Mouse (Mus musculus): ENCODE measurements around the gene Col4a1.
A peak's percentile ranks its signal among the peaks of the same experiment; 100 is the strongest.

The Col4a1 gene

DNA sequence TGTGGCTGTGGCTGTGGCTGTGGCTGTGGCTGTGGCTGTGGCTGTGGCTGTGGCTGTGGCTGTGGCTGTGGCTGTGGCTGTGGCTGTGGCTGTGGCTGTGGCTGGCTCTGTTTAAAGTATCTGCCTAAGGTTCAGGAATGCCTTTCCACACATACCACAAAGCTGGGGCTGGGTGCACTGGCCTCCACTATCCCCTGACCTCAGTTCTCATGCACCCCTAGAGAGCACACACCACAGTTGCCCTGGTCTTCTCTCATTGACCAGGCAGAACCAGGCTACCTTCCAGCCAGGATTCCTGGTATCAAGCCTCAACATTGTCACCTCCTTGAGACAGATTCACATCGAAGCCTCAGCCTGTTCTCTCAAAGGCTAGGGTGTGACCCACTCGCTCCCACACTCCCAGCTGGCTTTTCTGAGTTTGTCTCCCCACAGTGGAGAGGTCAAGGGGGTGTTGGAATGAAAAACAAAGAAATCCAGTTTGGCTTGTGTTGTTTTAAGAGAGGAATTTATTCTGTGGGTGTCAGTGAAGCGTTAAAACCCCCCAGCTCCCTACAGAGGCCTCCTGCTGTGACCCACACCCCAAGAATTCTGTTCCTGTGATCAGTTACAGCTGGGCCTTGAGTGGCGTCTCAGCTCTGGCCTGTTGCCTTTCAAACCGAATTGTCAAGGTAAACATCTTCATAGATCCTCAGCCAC is 15.2 kb upstream of the Col4a1 start:
- DNase-seq (ENCODE audit: low spot score), result no peak

DNA sequence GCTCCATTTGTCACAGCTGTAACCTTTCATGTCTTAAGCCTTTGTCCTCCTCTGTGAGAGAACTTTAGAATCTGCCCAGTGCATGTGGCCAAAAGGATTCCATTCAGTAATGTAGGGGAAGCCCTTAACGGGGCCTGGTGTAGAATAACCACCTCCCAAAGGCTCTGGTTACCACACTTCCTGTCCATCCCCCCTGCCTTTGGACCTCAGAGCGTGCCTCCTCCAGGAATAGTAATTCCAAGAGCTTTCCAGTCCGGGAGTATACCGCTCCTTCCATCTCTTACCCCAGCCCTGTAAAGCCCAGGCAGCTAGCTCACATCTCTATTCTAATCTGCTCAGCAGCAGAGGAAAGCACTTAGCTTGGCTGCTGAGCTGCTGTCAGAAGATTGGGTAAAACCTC is 14.7 kb upstream of the Col4a1 start:
- DNase-seq (ENCODE audit: low spot score), result no peak

DNA sequence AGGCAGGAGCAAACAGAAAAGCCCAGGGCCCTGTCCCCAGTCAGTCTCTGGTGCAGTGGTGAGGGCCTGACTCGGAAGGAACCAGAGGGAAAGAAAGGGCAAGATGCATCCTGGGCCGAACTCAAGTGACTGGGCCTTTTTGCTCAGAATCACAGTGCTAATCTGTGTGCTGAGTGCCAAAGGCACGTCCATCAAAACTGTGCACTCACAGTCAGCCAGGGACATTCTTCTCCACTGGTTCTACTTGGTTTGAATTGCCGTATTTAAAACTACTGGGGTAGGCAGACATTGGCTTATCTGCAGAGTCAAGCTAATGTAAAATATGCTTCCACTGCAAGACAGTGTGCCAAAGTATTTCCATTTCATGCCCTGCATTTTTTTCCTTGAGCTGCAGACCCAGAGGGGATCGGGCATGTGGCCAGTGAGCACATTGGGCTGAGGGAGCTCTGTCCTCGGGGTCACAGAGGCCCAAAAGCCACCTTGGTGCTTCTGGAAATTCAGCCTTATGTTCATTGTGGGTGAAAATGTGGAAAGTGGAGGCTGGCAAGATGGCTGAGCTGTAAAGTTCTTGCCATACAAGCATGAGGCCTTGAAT is 12.3 kb upstream of the Col4a1 start:
- DNase-seq (ENCODE audit: low spot score), result peak; percentile 60

DNA sequence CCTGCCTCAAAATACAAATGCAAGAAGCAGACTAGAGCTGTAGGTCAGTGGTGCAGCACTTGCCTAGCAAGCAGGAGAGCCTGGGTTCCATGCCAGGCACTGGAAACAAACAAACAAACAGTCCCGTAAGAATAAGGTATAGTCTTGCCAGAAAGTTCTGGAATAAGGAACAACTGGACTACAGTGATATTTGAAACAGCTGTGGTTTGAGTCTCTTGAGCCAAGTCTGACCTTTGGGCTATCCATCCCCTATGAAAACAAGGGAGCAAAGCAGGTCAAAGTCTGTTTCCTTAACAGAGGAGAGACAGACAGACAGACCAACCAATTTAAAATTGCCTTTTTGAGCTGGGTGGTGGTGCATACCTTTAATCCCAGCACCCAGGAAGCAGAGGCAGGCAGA is 11.1 kb upstream of the Col4a1 start:
- DNase-seq (ENCODE audit: low spot score), result peak; percentile 88

DNA sequence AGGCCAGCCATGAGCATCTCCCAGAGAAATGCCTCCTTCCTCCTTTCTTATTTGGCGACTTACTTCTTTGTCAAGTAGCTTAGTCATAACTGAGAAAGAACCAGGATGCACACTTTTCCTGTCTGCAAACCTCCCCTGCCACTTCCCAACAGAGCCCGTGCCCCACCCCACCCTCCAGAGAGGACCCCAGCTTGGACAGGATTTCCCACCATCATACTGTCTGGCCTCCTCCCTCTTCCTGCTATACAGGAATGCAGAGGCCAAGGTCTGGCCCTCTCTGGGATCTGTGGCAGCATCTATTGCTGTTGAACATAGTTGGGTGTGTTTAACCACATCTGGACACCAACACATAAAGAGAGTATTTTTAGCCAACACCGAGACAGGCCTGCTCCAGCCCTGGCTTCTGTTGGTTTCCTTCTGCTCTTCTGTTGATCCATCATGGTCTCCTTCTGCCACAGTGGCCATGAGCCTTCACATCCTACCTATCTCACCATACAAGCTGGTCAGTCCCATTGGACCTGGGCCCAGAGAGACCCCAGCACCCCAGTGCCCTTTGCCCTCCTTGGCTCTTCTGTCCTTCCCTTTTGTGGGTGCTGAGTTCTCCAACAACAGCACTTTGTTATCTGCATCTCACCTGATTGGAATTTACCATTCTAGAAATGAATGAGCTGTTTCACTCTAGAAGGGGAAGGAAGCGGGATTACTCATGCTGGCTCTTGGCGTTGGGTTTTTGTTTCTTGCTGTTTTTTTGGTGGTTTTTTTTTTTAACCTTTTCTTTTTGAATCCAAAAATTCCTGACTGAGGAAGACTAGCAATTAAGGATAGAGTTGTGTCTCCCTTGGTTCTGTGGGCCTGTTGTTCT is 10.3 kb upstream of the Col4a1 start:
- DNase-seq (ENCODE audit: low spot score), result no peak

DNA sequence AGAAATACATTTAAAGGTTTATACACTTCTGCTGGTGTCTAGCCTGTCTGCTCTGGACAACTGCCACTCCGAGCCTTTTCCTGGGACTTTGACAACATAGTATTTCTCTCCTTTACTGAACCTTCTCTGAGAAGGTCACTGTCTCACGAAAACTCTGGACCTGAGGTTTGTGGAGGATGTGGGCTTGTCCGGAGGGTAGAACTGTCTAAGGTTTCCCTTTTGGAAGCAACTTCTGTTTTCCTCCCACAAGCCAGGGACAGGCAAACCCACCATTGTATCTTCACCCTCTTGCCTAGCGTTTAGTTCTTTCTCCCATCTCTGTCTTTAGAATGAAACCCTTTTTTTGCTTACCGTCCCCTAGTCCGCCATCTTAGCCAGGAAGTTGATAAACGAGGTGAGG is 9.2 kb upstream of the Col4a1 start:
- DNase-seq (ENCODE audit: low spot score), result no peak

DNA sequence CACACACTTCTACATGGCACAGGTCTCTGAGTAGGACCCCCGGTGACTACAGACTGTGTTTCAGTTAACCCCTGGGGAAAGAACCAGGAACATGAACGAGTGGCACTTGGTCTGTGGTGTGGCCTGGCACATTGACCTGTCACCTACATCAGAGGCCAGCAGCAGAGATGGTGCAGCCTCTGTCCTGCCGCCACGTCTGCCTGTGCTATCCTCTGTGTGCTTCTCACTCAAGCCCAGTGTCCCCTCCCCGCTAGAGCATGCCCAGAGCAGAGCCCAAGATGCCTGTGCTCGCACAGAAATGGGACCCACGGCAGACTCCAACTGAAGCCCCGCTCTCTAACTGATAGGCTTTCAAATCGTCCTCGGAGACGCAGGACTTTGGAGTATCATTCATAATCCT is 6.8 kb upstream of the Col4a1 start:
- DNase-seq (ENCODE audit: low spot score), result no peak

DNA sequence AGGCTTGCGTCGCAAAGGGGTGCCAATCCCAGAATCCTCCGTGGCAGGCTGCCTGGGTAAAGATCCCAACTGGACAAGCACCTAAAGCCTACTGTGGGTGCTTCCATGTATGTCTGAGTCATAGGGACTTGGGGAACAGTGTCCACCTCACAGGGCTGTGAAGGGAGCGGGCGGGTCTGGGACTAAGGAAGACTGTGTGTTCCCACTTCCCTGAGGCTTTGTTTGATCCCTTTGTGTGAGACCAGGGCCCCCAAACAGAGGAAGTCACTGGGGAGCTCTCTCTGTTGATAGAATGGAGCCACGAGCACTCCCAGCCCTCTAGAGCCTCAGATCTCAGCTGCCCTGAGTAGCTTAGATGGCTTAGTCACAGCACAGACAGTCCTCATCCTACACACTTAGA is 3.5 kb upstream of the Col4a1 start:
- no peak for DNase-seq (ENCODE audit: low spot score)

DNA sequence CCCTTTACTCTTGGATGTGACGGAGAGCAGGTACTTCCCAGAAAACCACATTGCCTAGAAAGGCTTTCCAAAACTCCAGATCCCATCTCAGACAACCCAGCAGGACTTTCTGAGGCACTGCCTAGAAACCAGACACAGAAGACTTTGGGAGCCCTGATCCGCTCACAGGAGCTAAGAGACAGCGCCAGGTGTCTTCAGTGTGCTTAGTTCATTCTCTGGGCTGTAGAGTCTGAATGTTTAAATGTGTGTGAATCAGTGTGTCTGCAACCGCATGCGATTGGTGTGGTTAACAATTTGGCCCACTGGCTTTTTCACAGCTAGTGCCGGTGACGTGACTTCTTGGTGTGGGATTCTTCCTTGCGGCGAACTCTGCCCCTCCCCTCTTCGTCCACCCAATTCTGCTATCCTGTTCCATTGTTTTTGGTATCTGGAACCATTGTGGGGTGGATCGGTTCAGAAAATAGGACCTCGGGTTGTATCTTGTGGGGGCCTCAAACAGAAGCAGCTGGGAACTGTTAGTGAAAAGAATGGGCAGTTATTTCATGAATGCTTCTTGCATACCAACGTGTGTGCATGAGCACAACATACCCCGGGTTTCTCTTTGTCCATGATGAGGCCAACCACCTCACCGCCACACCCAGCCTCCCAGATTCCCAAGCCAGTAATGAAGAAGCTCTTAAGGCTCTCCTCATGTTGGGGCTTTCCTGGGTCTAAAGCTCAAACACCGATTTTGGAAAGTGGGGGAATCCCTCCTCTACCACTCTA is 2.7 kb upstream of the Col4a1 start:
- DNase-seq (ENCODE audit: low spot score), result no peak

DNA sequence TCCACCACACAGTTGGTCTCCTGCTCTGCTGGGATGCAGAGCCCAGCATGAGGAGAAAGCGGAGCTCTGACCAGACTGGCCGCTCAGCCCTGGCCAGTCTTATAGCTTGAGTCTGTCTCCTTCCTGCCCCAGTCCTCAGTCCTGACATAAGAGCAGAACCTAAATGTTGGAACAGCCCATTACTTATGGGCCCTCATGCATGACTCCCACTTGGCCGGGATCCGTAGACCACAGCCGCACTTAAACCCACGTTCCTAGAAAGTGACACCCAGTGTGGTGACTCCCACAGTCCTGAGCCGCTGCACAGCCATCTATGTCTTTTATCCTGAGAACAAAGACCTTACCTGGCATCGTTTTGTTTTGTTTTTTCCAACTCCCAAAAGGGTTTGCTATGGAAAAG is 2.0 kb upstream of the Col4a1 start:
- no peak for DNase-seq (ENCODE audit: low spot score)

DNA sequence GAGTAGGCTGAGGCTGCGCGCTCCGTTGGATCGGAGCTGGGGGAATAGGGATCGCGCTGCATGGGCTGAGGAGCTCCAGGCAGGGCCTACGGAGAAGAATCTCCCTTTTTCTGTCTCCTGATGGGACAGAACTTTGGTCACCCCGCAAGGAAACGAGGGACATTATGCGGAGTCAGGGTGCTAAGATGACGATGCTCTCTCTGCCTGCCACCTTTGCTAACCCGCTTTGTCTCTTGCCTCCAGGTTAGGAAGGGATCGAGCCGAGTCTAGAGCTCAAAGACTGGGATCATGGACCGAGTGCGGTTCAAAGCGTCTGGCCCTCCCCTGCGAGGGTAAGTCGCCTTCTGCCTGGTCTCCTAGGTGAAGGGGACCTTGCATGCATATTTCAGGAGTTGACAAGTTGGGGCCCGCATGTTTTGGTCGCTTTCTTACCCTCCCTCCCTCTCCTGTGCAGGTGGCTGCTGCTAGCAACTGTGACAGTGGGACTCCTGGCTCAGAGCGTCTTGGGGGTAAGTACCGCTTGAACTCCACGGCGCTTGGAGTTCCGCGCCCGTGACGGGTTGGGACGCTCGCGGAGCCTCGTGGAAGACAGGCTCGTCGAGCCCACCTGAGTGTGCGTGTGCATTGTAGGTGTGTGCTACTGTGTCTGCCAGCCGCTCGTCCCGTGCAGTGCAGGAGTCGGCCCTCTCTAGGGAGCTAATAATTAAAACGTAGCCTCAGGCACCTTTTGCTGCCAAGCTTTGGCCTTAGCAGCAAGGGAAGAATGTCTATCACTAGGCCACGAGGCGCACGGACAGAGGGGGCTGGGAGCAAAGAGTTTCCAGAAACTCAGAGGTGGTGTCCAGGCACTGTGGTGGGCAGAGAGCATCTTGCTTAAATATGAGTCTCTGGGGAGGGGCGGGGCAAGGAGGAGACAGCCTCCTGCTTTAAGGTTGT is 818 bp upstream of the Col4a1 start:
- peak; percentile 70 for DNase-seq (ENCODE audit: low spot score)

DNA sequence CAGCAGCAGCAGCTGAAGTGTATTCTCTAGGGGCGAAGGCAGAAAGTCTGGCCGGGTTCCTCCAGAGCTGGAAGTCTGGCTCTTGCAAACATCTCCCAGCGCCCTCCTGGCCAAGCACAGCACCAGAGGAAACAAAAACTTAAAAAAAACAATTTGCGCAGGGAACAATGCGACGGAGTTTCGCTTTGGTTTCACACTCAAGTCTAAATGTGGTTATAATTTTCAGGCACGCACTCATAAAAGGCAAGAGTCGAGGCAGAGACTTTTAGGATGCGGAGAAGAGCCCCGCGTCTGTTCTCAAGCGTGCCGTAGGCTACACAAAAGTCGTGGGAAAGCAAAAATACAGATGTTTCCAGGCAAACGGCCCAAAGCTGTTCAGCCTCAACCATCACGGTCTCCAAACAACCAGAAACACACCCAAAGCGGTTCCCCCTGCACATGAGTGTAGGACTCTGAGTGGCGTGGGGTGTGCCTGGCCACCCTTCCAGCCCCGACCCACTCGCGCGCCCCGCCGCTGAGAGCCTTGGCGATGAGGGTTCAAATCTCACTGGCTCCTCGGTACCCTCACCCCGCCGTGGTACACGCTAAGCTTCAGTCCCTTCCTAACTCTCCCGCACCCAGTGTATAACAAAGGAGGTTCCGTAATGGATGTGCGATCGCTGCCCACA is 811 bp downstream of the Col4a1 start:
- DNase-seq (ENCODE audit: low spot score), result peak; percentile 92

DNA sequence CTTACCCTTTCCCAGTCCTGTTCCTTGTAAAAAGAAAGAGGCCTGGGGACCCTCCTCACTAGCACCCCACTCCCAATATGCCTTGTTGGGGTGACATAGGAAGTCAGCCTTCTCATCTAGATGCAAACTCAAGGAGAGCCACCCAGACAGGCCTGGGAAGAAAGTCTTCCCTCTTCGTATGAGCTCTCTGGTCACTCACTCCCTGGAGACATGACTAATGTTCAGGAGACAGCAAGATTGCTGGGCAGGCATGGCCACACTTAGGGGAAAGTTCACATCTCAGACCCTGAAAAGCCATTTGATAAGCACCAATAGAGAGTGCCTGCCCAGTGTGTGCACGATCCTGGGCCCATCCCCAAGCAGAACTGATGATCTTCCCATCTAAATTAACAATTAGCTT is 2.6 kb downstream of the Col4a1 start:
- DNase-seq (ENCODE audit: low spot score), result peak; percentile 64

DNA sequence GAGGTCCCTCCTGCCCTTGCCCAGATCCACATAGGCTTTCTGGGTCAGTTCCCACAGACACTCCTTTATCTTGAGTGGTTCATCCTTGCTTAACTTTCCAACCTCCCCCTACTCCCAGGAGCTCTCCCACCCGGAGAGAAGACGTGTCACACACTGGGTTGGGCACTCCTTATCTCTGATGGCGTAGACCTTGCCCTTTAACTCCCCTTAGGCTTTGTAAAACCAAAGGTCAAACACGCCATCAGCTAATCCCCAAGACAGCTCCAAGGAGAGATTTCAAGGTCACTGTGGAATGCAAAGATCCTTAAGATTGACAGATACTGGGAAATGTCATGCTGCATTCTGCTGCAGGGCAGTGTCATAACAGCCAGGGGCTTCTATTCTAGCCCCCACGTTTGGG is 3.4 kb downstream of the Col4a1 start:
- DNase-seq (ENCODE audit: low spot score), result no peak

DNA sequence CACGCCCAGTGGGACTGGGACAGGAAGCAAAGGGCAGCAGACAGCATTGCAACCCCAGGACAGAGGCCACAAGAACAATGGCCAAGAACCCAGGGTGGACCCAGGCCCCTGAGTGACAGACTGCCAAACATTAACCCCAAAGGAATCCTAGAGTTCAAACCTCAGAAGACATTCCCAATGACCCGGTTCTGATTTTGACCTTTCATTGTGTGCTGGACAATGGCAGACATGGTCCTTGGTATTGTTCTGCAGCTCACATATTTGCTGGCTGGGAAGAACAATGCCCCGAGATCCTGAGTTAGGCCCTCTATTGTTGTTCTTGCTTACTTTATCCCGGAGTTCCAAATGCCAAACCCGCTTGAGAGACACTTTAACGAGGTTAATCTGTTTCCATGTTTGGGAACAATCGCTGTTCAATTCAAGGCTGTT is 4.0 kb downstream of the Col4a1 start:
- DNase-seq (ENCODE audit: low spot score), result no peak

DNA sequence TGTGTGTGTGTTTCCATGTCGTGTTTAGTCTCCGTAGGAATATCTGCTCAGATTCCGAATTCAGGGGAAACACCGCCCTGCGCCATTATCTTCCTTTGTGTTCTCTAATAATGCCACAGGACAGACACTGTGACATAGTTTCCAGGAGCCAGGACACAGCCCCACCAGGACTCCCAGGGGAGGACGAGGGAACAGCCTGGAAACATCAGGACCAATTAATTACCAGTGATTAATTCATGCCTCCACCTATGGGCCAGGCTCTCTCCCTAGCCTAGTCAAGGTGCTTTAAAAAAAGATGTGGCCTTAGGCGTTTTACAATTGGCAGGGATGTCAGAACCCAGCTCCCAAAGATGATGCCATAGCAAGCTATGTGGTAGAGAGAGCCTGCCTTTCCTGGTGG is 5.2 kb downstream of the Col4a1 start:
- no peak for DNase-seq (ENCODE audit: low spot score)

DNA sequence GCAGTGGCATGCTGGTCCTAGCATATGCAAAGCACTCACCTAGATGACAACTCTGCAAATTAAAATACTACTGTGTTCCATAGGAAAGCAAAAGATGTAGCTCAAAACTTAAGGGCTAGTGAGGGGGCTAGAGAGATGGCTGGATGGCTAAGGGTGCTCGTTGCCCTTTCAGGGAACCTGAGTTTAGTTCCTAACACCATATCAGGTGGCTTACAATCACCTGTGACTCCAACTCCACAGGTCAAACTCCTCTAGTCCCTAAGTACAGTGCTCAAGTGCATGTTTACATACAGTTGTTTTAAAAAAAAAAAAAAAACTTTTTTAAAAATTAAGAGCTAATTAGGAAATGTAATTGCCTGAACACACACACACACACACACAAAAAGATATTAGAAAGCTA is 7.1 kb downstream of the Col4a1 start:
- DNase-seq (ENCODE audit: low spot score), result no peak

DNA sequence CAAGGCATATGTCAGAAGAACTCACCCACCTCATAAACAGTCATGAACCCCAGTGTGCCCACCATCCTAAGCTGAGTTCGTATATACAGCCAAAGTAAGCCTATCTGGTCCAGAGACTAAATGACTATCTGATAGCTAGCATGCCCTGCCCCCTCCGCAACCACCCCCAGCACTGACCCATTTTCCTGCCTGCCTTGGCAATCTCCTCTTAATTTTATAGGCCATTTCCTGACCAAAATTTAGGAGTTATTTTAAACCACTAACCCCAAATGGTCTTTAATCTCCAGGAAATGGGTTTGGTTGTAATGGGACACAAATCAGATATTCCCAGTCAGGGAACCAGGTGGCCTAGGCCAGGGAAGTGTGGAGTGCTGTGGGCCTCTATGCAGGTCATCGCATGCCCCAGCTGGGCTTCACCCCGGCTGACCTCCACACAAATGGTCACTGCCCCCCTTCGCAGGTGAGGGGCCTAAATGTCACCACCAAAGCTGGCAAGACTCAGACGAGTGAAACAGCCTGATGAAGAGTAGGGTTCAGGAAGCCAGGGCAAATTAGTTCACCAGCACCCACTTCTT is 8.5 kb downstream of the Col4a1 start:
- DNase-seq (ENCODE audit: low spot score), result no peak

DNA sequence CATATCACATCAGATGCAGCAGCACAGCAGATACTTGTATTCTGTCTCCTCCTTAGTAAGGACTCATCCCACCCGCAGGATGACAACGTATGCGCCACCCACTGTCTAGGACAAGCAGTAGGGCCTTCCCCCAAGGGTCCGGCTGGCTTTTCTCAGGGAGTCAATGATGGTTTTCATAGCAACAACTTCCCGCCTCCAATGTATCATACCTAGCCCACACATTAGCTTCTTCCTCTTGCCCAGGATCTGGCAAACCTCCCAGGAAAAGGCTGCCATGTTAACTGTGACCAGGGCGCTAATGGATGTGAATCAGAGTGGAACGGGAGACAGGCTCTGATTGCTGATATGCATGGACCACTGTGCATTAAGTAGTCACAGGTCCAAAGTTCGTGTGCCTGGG is 12.2 kb downstream of the Col4a1 start:
- DNase-seq (ENCODE audit: low spot score), result no peak

DNA sequence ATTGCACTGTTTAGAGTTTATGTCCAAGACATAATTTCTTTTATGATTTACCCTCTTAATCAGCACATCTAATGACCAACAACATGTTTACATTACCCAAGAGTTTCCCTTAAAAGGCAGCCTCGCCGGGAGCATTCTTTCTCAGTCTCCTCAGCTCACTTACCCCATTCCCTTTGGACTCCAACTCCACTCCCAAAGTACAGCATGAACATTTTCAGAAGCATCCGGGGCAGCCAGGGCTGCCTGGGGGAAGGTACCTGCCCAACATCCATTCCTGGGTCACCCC is 13.4 kb downstream of the Col4a1 start:
- DNase-seq (ENCODE audit: low spot score), result no peak

All from adipocyte (in vitro differentiated cells).